In the genomic region with DNA sequence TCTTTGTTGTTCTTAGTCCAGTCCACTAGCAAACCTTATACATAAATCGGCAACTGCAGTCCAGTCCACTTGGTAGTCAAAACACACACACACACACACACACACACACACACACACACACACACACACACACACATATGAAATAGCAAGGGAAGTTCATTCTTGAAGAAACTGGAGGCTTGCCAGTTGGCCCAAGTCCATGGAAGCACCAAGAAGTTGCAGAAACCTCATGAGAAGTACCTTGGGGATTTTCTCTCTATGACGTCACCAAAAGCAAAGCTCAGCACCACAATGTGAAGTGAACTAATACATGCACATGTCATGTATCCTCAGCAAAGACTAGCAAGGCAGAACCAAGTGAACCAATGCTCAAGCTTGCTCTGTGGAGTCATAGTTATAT, we compare ENCODE assay signal across 30 mouse cellular contexts.
DNase-seq lines count a peak whose midpoint lies in the region; ATAC-seq and TF ChIP-seq lines count a peak whose summit lies in the region.
"Had no signal": no experiment of that assay in that cellular context is flagged by ENCODE, and none has a peak within 500 bp of the region (broad histone marks: within the 10 kb centered on the region; RNA-seq: fewer than 3 reads in every experiment).

No protein-coding gene starts in this region.

- TF ChIP-seq POLR2A in brain, embryonic 14.5 days (IDR thresholded peaks at IDR 0.05; ENCODE audit: borderline replicate concordance, extremely low read depth, insufficient read depth, insufficient read length, poor library complexity, severe bottlenecking), result no peak

- ATAC-seq in heart, embryonic 11.5 days (replicated peaks; ENCODE audit: insufficient number of reproducible peaks, low FRiP score, low TSS enrichment), result no peak
- ATAC-seq in lung, embryonic 14.5 days (ENCODE audit: insufficient read depth), result no peak
- ATAC-seq: CD4-positive, CD25-positive, alpha-beta regulatory T cell, adult 4 months; inflammation-experienced regulatory T-cells, adult 6 months; Patski had no signal

- no peak overlapping the region for H3K27ac ChIP-seq in heart, embryonic 11.5 days (ENCODE audit: low read depth, low read length)
- H3K27ac ChIP-seq in lung, embryonic 14.5 days (ENCODE audit: low read depth), result no peak overlapping the region
- H3K27ac ChIP-seq: embryonic facial prominence, embryonic 12.5 days; forebrain, embryonic 12.5 days; gastrocnemius, adult 2 months; heart, embryonic 13.5 days; hindbrain, embryonic 14.5 days; left cerebral cortex, adult 2 months; limb, embryonic 15.5 days; liver, embryonic 14.5 days; lung, embryonic 15.5 days had no signal

- no peak for TF ChIP-seq CTCF in lung, embryonic 14.5 days (IDR thresholded peaks at IDR 0.05; ENCODE audit: low read depth)
- TF ChIP-seq CTCF in brain, embryonic 14.5 days (IDR thresholded peaks at IDR 0.05; ENCODE audit: borderline replicate concordance, extremely low read depth, insufficient read depth, insufficient read length), result no peak

- no peaks in the 10 kb centered on the region for H3K27me3 ChIP-seq in heart, embryonic 11.5 days (ENCODE audit: control insufficient read depth, insufficient read depth, low read length)
- H3K27me3 ChIP-seq in lung, embryonic 14.5 days (ENCODE audit: insufficient read depth, low read length), result no peaks in the 10 kb centered on the region
- H3K27me3 ChIP-seq: embryonic facial prominence, embryonic 12.5 days; forebrain, embryonic 12.5 days; heart, embryonic 13.5 days; limb, embryonic 15.5 days; lung, embryonic 15.5 days; Patski had no signal

- H3K36me3 ChIP-seq in heart, embryonic 11.5 days (ENCODE audit: control insufficient read depth, insufficient read depth, low read length), result no peaks in the 10 kb centered on the region
- no peaks in the 10 kb centered on the region for H3K36me3 ChIP-seq in lung, embryonic 14.5 days (ENCODE audit: insufficient read depth)
- H3K36me3 ChIP-seq: embryonic facial prominence, embryonic 12.5 days; forebrain, embryonic 12.5 days; heart, embryonic 13.5 days; limb, embryonic 15.5 days; lung, embryonic 15.5 days had no signal

- no peak overlapping the region for H3K4me2 ChIP-seq in heart, embryonic 11.5 days
- H3K4me2 ChIP-seq in lung, embryonic 14.5 days, result no peak overlapping the region
- H3K4me2 ChIP-seq: embryonic facial prominence, embryonic 12.5 days; forebrain, embryonic 12.5 days; heart, embryonic 13.5 days; hindbrain, embryonic 14.5 days; limb, embryonic 15.5 days; lung, embryonic 15.5 days had no signal

- no peaks in the 10 kb centered on the region for H3K4me1 ChIP-seq in heart, embryonic 11.5 days (ENCODE audit: control insufficient read depth, insufficient read depth, low read length)
- H3K4me1 ChIP-seq in lung, embryonic 14.5 days (ENCODE audit: insufficient read depth), result no peaks in the 10 kb centered on the region
- H3K4me1 ChIP-seq: embryonic facial prominence, embryonic 12.5 days; forebrain, embryonic 12.5 days; heart, embryonic 13.5 days; limb, embryonic 15.5 days; lung, embryonic 15.5 days had no signal

- peak; percentile 21 for DNase-seq in adrenal gland, postnatal 14 days
- no peak for DNase-seq in adrenal gland, adult 8-10 months
- peak; percentile 66 for DNase-seq in heart, adult 11 months
- peak; percentile 31 for DNase-seq in lung, embryonic 14.5 days
- no peak for DNase-seq in lung, postnatal 14 days
- peak; percentile 7 for DNase-seq in brain, embryonic 14.5 days (ENCODE audit: low read depth)
- DNase-seq: adrenal gland, adult 2 months; cerebellum, adult 11 months; cerebellum, adult 9-11 months; gastrocnemius, adult 2 months; heart, postnatal 14 days; kidney, adult 18-20 months; lung, postnatal 4 days; midbrain, embryonic 14.5 days; right cerebral cortex, postnatal 25 days; thymus, adult 18-20 months; thymus, postnatal 4 days had no signal

- WGBS in heart, embryonic 11.5 days (ENCODE audit: insufficient replicate concordance), result 78% methylated on average over 2 of the region's 2 CpGs
- WGBS in lung, embryonic 14.5 days, result 69% methylated on average over 2 of the region's 2 CpGs

- no peak overlapping the region for H3K9ac ChIP-seq in heart, embryonic 11.5 days (ENCODE audit: low read depth, low read length)
- no peak overlapping the region for H3K9ac ChIP-seq in lung, embryonic 14.5 days
- H3K9ac ChIP-seq: embryonic facial prominence, embryonic 12.5 days; forebrain, embryonic 12.5 days; heart, embryonic 13.5 days; hindbrain, embryonic 14.5 days; limb, embryonic 15.5 days; liver, embryonic 14.5 days; lung, embryonic 15.5 days had no signal

- no peak overlapping the region for H3K4me3 ChIP-seq in heart, embryonic 11.5 days (ENCODE audit: low read depth, low read length)
- no peak overlapping the region for H3K4me3 ChIP-seq in lung, embryonic 14.5 days (ENCODE audit: low read depth, low read length)
- H3K4me3 ChIP-seq: embryonic facial prominence, embryonic 12.5 days; erythroblast, embryonic 14.5 days; forebrain, embryonic 12.5 days; gastrocnemius, adult 2 months; heart, embryonic 13.5 days; left cerebral cortex, adult 2 months; limb, embryonic 15.5 days; lung, embryonic 15.5 days had no signal

- H3K9me3 ChIP-seq in heart, embryonic 11.5 days (replicated peaks; ENCODE audit: control insufficient read depth, low read length), result no peaks in the 10 kb centered on the region
- H3K9me3 ChIP-seq in lung, embryonic 14.5 days (ENCODE audit: low read depth, low read length), result no peaks in the 10 kb centered on the region
- H3K9me3 ChIP-seq: embryonic facial prominence, embryonic 12.5 days; forebrain, embryonic 12.5 days; heart, embryonic 13.5 days; limb, embryonic 15.5 days; lung, embryonic 15.5 days had no signal

Comparison
In these comparisons a context has a peak if more than half of its experiments do, and no peak if none do; other contexts are left out.
1. DNase-seq: peak in adrenal gland, postnatal 14 days (single experiment), heart, adult 11 months (single experiment), lung, embryonic 14.5 days (single experiment) and brain, embryonic 14.5 days (single experiment); none in adrenal gland, adult 8-10 months (single experiment) and lung, postnatal 14 days (single experiment).